Mouse (Mus musculus) embryonic facial prominence, embryonic 14.5 days (tissue): Measurements from ENCODE around the gene Gm14139. TPM values are rescaled to one million over a fixed set of nuclear protein-coding genes. Genes with fewer than 3 reads are reported as not detected.
"Not testable (repeated sequence)": the region's sequence is repeated elsewhere in the genome, so short reads cannot be mapped to it uniquely, and the experiment has no call there.

Source experiments
- ATAC-seq: fragments of 200-750 bp; cut with Nextera tagmentation; 2 replicates; pipeline ENCODE4 v1.8.0; 2017; ENCODE audit warnings: low read depth, moderate number of reproducible peaks, moderate TSS enrichment
- DNase-seq: peaks from one replicate; pipeline ENCODE4 v3.0.0-alpha.2; 2015; ENCODE audit warnings: low spot score
- H3K27ac ChIP-seq: fragments of 300-500 bp; sonication (generic); replicated peaks from 2 replicates; pipeline ENCODE4 v1.5.1; 2014; ENCODE audit warnings: low read depth, mild to moderate bottlenecking, low read length, moderate library complexity
- H3K27me3 ChIP-seq: fragments of 300-500 bp; sonication (generic); replicated peaks from 2 replicates; pipeline ENCODE4 v1.6.1; 2014; ENCODE audit warnings: low read length; ENCODE audit not compliant: control insufficient read depth, insufficient read depth
- H3K36me3 ChIP-seq: fragments of 300-500 bp; sonication (generic); 2 replicates; pipeline ENCODE4 v1.6.1; 2014; ENCODE audit warnings: low read length, mixed read lengths; ENCODE audit not compliant: control insufficient read depth, insufficient read depth
- H3K4me1 ChIP-seq: fragments of 300-500 bp; sonication (generic); 2 replicates; pipeline ENCODE4 v1.6.1; 2014; ENCODE audit warnings: antibody characterized with exemption, low read length; ENCODE audit not compliant: control insufficient read depth, insufficient read depth
- H3K4me2 ChIP-seq: fragments of 300-500 bp; sonication (generic); 2 replicates; pipeline ENCODE4 v1.6.1; 2014; ENCODE audit warnings: low read depth, mild to moderate bottlenecking, low read length, moderate library complexity, mixed read lengths
- H3K4me3 ChIP-seq: fragments of 300-500 bp; sonication (generic); 2 replicates; pipeline ENCODE4 v1.5.1; 2014; ENCODE audit warnings: low read depth, mild to moderate bottlenecking, low read length
- H3K9ac ChIP-seq: fragments of 300-500 bp; sonication (generic); 2 replicates; pipeline ENCODE4 v1.6.1; 2014; ENCODE audit warnings: low read depth, mild to moderate bottlenecking, low read length, moderate library complexity, mixed read lengths
- H3K9me3 ChIP-seq: fragments of 300-500 bp; sonication (generic); 2 replicates; pipeline ENCODE4 v1.6.1; 2016; ENCODE audit warnings: low read length; ENCODE audit not compliant: control insufficient read depth
- WGBS: fragments of 180-500 bp; shearing (Covaris S2); extraction: QIAGEN DNeasy Blood & Tissue Kit; methylation state at CpG from one replicate; pipeline ENCODE4 v1.1.7; 2014; 5-methylcytosine and 5-hydroxymethylcytosine counted together
- polyA plus RNA-seq: library from polyadenylated mRNA; unstranded; fragments of >200 nt; fragmentation: Nextera tagmentation; extraction: Ambion mirVana; gene quantifications from 2 replicates; pipeline ENCODE4 v1.2.1, GENCODE M21; 2014

Gm14139 gene
- not detected in 2 replicates for polyA plus RNA-seq

DNA sequence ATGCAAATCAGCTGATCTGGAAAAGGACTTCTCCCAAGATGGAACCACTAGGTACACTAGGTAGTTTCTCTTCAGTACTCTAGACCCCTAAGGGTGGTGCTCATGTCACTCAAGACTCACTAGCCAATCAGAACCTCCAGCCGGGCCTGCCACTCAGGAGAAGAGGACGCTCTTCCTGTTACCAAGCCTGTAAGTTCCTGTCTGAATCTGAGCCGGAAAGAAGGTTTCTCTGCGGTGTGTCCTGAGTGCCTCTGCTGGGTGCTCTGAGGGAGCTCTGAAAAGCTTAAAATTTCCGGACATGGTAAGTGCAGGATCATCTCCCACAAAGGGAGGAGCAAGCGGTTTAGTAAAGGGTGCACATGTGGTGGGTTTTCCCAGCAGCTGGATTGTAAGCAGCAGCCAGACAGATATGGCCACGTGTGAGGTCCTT lies at the start of gene Gm14139:
TSS of gene Gm14139 (plus strand) at position 186 of the 430 bp plus-strand sequence.
- ATAC-seq, H3K4me2 ChIP-seq, H3K36me3 ChIP-seq, H3K27ac ChIP-seq, H3K4me3 ChIP-seq, DNase-seq, H3K27me3 ChIP-seq, H3K9ac ChIP-seq, H3K4me1 ChIP-seq: not testable (repeated sequence)
- H3K9me3 ChIP-seq, result 0 out of 2 replicates have a peak, but pooled peaks cover 10% of the 10 kb centered on the region
- 70% methylated on average over 7 of the region's 7 CpGs for WGBS

DNA sequence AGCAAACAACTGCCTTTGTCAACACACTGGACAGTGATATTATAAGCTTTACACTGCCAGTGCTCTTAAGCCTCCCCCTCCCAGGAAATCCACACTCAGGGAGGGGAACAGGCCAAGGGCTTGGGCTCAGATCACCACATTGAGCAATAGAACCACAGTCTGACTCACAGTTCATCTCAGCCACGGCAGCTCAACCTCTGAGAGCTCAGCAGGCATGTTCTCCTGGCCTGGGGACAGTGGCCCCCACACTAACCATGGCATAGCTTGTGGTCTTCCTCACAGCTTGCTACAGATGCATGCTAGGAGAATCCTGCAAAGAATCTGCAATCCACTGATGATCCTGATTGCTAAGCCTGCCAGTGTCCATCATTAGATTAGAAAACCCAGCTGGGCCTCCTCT lies 49.6 kb upstream of the Gm14139 start:
- 74% methylated on average over 1 of the region's 1 CpGs for WGBS
- peaks cover 23% of the 10 kb centered on the region for H3K9me3 ChIP-seq
- peaks cover 27% of the 10 kb centered on the region; the same call in 1 of the 2 replicates for H3K36me3 ChIP-seq
- not testable (repeated sequence) for ATAC-seq, H3K27ac ChIP-seq, DNase-seq, H3K4me2 ChIP-seq, H3K27me3 ChIP-seq, H3K9ac ChIP-seq, H3K4me1 ChIP-seq, H3K4me3 ChIP-seq

DNA sequence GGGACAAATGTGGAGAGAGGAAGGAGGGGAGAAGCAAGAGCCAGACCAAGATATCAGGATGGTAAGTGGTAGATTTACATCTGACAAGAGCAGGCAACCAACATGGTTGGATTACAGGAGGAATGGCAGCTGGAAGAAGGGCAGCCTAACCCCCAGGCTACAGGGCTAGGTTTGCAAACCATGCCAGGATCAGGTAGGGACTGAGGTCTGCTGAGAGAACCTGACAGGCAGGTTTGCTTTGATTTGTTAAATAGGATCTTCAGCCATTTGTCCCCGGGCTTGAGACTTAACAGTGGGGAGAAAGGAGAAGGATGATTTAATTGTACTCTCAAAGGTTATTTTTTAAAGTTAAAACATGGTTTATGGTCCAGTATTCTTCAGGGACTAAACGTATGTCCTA lies 48.8 kb upstream of the Gm14139 start:
- Histone ChIP-seq H3K36me3 (peaks cover 26% of the 10 kb centered on the region; the same call in 1 of the 2 replicates), H3K27ac (no peak overlapping the region), H3K4me3 (no peak overlapping the region), H3K27me3 (no peaks in the 10 kb centered on the region), H3K9ac (no peak overlapping the region), H3K4me2 (no peak overlapping the region), H3K4me1 (peaks cover 5% of the 10 kb centered on the region; the same call in 1 of the 2 replicates), H3K9me3 (peaks cover 19% of the 10 kb centered on the region; the same call in 1 of the 2 replicates)
- WGBS, result 81% methylated on average over 2 of the region's 2 CpGs
- DNase-seq, result peak; percentile 1
- no peak for ATAC-seq

DNA sequence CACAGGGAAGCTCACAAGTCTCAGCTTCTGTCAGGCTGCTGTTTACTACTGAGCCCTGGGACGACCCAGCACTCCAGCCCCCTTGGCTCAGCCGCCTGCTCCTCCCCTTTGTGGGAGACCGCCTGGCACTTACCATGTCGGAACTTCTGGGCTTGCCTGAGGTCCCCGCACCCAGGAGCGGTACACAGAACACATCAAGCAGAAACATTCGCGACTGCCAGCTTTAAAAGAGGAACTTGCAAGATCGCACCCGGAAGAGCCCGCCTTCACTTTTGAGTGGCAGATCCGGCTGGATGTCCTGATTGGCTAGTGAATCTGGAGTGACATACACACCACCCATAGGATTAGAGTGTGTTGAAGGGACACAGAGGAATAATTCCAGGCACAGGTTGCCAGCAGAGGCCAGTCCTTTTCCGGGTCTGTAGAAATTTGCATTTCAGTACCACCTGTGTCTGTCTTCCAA lies 45.1 kb upstream of the Gm14139 start, which contains the start of gene Zfp120:
TSS of gene Zfp120 (minus strand) at position 274 of the 463 bp plus-strand sequence.
- Histone ChIP-seq H3K36me3 (peaks cover 16% of the 10 kb centered on the region; the same call in 1 of the 2 replicates), H3K9me3 (0 out of 2 replicates have a peak, but pooled peaks cover 3% of the 10 kb centered on the region), H3K27ac (peak within 1 kb of the TSS; percentile 79), H3K4me2 (peak within 1 kb of the TSS; percentile 66), H3K9ac (peak within 1 kb of the TSS; percentile 86), H3K4me3 (peak within 1 kb of the TSS; percentile 70), H3K27me3 (no peaks in the 10 kb centered on the region), H3K4me1 (peaks cover 5% of the 10 kb centered on the region; the same call in 1 of the 2 replicates)
- DNase-seq, result peak; percentile 98
- WGBS, result 0% methylated on average over 13 of the region's 13 CpGs
- ATAC-seq, result peak; percentile 100

DNA sequence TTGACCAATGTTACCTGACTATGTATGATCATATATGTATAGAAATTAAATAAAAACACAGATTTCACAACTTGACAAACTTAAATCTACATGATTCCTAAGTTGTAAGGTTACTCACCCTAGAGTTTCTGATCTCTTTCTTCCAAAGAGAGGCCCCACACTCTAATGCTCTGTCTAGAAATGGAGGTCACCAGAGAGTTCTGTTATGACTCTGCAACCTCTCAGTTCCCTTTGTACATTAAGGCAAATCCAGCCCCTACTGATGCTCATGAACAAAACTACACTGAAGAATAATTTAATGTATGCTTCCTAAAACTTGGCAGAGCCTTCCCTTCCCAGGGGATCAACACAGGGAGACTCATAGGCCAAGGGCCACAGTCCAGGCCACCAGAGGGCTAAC lies 14.9 kb upstream of the Gm14139 start:
- Histone ChIP-seq H3K36me3 (no peaks in the 10 kb centered on the region), H3K27ac (no peak overlapping the region), H3K4me1 (no peaks in the 10 kb centered on the region), H3K4me2 (no peak overlapping the region), H3K4me3 (no peak overlapping the region), H3K27me3 (no peaks in the 10 kb centered on the region), H3K9ac (no peak overlapping the region), H3K9me3 (no peaks in the 10 kb centered on the region)
- ATAC-seq (no peak), DNase-seq (no peak)

DNA sequence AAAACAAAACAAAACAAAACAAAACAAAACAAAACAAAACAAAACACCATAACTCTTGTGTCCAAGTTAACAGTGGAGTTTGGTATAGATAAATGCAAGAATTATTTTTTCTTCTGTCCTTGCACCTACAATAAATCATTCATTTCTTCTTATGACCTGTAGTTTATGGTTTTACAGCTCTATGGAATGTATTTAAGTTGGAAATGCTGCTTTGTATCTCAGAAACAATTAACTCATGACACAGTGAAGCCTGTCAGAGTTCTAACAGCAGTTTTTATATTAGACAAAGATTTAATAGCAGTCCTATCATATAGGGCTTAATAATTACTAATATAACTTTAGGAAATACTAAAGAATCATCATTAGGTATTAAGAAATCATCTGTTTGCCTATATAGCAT lies 7.7 kb upstream of the Gm14139 start:
- H3K27me3 ChIP-seq, result no peaks in the 10 kb centered on the region
- H3K9me3 ChIP-seq, result 0 out of 2 replicates have a peak, but pooled peaks cover 8% of the 10 kb centered on the region
- ATAC-seq, result no peak
- no peaks in the 10 kb centered on the region for H3K4me1 ChIP-seq
- DNase-seq, result no peak
- no peak overlapping the region for H3K27ac ChIP-seq
- H3K4me3 ChIP-seq, result no peak overlapping the region
- H3K4me2 ChIP-seq, result no peak overlapping the region
- H3K9ac ChIP-seq, result no peak overlapping the region
- H3K36me3 ChIP-seq, result no peaks in the 10 kb centered on the region

DNA sequence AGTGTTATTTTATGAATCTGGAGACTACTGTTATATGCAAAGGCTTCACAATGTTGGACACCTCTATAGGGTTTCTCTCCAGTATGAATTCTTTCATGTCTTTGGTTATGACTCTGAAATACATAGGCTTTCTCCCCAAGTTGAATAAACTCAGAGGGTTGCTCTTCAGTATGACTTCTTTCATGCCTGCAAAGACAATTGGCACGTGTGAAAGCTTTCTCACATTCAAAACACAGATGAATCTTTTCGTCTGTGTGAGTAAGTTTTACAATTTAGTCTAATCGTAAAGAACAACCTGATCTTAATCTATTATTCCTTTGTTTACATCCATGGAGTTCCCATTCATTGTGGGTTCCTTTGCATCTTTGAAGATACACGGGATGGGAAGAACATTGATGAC lies 2.0 kb upstream of the Gm14139 start, which contains the start of gene Gm10770:
TSS of gene Gm10770 (minus strand) at position 101 of the 400 bp plus-strand sequence.
- not testable (repeated sequence) for H3K27me3 ChIP-seq, H3K27ac ChIP-seq, DNase-seq, H3K4me3 ChIP-seq, H3K9ac ChIP-seq, H3K4me1 ChIP-seq, H3K4me2 ChIP-seq, H3K36me3 ChIP-seq, ATAC-seq
- WGBS, result 75% methylated on average over 4 of the region's 4 CpGs
- 0 out of 2 replicates have a peak, but pooled peaks cover 10% of the 10 kb centered on the region for H3K9me3 ChIP-seq

DNA sequence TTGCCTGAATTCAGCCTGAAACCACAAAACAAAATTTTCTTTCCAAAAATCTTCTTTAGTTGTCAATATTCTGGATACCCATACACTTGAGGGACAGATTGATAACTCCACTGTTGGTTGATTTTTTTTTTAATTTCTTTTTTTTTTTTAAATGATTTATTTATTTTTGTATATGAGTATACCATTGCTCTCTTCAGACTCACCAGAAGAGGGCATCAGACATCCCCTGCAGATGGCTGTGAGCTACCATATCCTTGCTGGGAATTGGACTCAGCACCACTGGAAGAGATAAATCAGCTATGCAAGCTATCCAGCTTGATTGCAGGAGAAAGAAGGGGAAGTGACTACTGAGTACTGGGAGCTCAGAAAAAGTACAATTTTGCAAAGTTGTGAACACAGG lies 509 bp upstream of the Gm14139 start:
- not testable (repeated sequence) for DNase-seq, H3K27ac ChIP-seq, H3K36me3 ChIP-seq, H3K9ac ChIP-seq, ATAC-seq, H3K4me1 ChIP-seq, H3K4me2 ChIP-seq, H3K27me3 ChIP-seq, H3K4me3 ChIP-seq
- H3K9me3 ChIP-seq, result 0 out of 2 replicates have a peak, but pooled peaks cover 10% of the 10 kb centered on the region
